Mouse (Mus musculus) ES-Bruce4 (cell line): ENCODE measurements around the gene 2210016F16Rik. TPM values are rescaled to one million over a fixed set of nuclear protein-coding genes. Genes with fewer than 3 reads are reported as not detected.

ENCODE experiments used
- H3K27ac ChIP-seq: 2 replicates; pipeline ENCODE4 v1.5.1; 2012; ENCODE audit warnings: low read length, inconsistent platforms; ENCODE audit not compliant: insufficient read depth
- H3K27me3 ChIP-seq: 2 replicates; pipeline ENCODE4 v1.6.1; 2012; ENCODE audit warnings: mild to moderate bottlenecking, low read length, inconsistent platforms; ENCODE audit not compliant: control insufficient read depth, poor library complexity, insufficient read depth, severe bottlenecking
- H3K36me3 ChIP-seq: 2 replicates; pipeline ENCODE4 v1.6.1; 2012; ENCODE audit warnings: inconsistent platforms, mild to moderate bottlenecking, low read length, moderate library complexity; ENCODE audit not compliant: control insufficient read depth, poor library complexity, insufficient read depth, severe bottlenecking
- H3K4me1 ChIP-seq: one replicate; pipeline ENCODE4 v1.8.1; 2011; ENCODE audit warnings: low read length; ENCODE audit not compliant: control insufficient read depth, insufficient read depth
- H3K4me3 ChIP-seq: 2 replicates; pipeline ENCODE4 v1.5.1; 2011; ENCODE audit warnings: low read depth, mild to moderate bottlenecking, low read length
- H3K9ac ChIP-seq: 2 replicates; pipeline ENCODE4 v1.6.1; 2012; ENCODE audit warnings: low read depth, mild to moderate bottlenecking, inconsistent platforms; ENCODE audit not compliant: poor library complexity, severe bottlenecking
- H3K9me3 ChIP-seq: replicated peaks from 2 replicates; pipeline ENCODE4 v1.6.1; 2012; ENCODE audit warnings: mild to moderate bottlenecking, low read length, inconsistent platforms; ENCODE audit not compliant: control insufficient read depth, poor library complexity, insufficient read depth, severe bottlenecking
- CTCF ChIP-seq: IDR thresholded peaks from one replicate; pipeline ENCODE4 v1.8.1; 2011; ENCODE audit warnings: low read depth, low read length
- EP300 ChIP-seq: IDR thresholded peaks from 2 replicates; pipeline ENCODE4 v1.6.1; 2011; ENCODE audit warnings: low read depth, low read length; ENCODE audit not compliant: insufficient read depth
- POLR2A ChIP-seq: IDR thresholded peaks from one replicate; pipeline ENCODE4 v1.8.1; 2011; ENCODE audit warnings: low read length; ENCODE audit not compliant: insufficient read depth
- polyA plus RNA-seq: library from polyadenylated mRNA; stranded (reverse); fragments of >200 nt; gene quantifications from 2 replicates; pipeline ENCODE4 v1.2.4, GENCODE M21; 2011; ENCODE audit warnings: low read depth; ENCODE audit not compliant: missing spikeins, insufficient read depth, insufficient read length

2210016F16Rik gene
- polyA plus RNA-seq, 1 experiment: 7.1 TPM

DNA sequence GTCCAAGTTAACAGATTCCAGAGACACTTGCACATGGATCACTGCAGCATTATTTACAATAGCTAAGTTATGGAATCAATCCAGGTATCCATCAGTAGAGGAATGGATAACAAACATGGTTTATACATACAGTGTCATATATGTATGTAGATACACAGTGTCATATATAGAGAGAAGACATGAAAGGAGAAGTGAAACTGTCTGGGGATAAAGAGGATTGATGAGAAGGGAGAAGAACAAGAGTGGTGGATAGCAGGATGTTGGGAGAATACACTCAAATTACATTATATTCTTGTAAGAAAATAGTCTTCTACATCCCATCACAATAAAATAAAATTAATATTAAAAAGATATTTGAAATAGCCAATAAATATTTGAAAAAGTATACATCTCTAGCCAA, 32.0 kb downstream of the 2210016F16Rik start:
- TF ChIP-seq POLR2A (no peak), CTCF (no peak)

DNA sequence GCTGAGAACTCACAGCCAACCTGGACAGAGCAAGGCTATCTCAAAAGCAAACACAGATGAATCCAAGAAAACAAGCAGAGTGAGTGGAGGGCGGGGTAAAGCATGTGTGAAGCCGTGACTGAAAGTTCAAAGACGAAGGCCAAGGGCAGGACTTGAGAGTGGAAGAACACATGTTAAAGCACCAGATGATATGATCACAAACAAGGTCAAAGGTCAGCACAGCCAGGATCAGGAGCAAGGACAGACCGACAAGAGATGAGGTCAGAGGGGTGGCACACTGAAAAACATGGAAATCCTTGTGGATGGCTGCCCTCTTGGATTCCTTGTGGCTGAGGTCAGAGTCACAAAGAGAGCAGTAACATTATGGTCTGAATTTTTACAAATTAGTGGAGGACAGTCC, 34.4 kb downstream of the 2210016F16Rik start:
- H3K9ac ChIP-seq: no peak overlapping the region
- H3K27ac ChIP-seq: no peak overlapping the region
- no peaks in the 10 kb centered on the region for H3K9me3 ChIP-seq
- no peak overlapping the region for H3K4me3 ChIP-seq
- H3K4me1 ChIP-seq: no peaks in the 10 kb centered on the region
- H3K27me3 ChIP-seq: no peaks in the 10 kb centered on the region
- TF ChIP-seq EP300 (no peak), CTCF (no peak), POLR2A (no peak)
- no peaks in the 10 kb centered on the region for H3K36me3 ChIP-seq

More for the DNA sequence above, 32.0 kb downstream of the 2210016F16Rik start:
- H3K27me3 ChIP-seq: no peaks in the 10 kb centered on the region
- H3K4me3 ChIP-seq: no peak overlapping the region
- H3K4me1 ChIP-seq: no peaks in the 10 kb centered on the region
- H3K9ac ChIP-seq: no peak overlapping the region
- no peaks in the 10 kb centered on the region for H3K9me3 ChIP-seq
- no peaks in the 10 kb centered on the region for H3K36me3 ChIP-seq
- H3K27ac ChIP-seq: no peak overlapping the region

DNA sequence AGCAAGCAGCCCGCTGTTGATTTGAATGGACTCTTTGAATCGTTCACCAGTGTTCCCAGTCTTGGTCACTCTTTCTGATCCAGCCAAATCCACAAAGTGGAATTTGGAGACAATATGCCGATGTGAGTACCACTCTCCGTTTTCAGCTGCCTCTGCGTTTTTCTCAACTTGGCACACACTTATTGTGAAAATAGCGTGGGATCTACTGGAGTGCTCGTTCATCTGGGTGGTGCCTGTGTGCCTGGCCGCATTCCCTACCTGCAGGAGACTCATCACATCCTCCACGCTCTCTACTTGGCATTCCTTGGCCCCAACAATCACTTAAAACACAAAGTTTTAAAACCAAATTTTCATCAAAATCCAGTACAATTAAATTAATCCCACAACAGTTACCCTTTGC, 40.5 kb downstream of the 2210016F16Rik start:
- Histone ChIP-seq H3K4me1 (no peaks in the 10 kb centered on the region), H3K9me3 (no peaks in the 10 kb centered on the region), H3K27me3 (no peaks in the 10 kb centered on the region), H3K9ac (no peak overlapping the region), H3K4me3 (no peak overlapping the region), H3K27ac (no peak overlapping the region), H3K36me3 (no peaks in the 10 kb centered on the region)
- TF ChIP-seq EP300 (no peak), POLR2A (no peak), CTCF (no peak)

DNA sequence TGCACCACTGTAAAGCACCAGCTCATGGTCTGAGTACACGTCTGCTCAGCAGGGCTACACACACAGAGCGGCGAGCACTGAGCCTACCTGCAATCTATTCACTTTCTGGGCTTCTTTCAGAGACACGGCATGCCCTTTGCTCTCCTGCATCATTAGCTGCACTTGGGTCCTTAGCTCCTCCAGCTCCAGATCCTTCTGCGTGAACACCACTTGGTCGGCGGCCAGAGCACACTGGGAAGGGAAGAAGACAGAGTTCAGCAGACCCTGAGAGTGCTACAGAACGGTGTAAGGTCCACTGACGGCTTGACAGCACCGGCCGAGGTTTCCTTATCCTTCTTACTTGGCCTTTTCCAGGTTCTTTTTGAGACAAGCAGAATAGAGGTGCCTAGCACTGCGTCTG, 47.6 kb downstream of the 2210016F16Rik start:
- H3K9ac ChIP-seq: no peak overlapping the region
- H3K27ac ChIP-seq: no peak overlapping the region
- no peak for TF ChIP-seq EP300
- TF ChIP-seq POLR2A: no peak
- TF ChIP-seq CTCF: no peak
- peaks cover 1% of the 10 kb centered on the region for H3K4me1 ChIP-seq
- H3K36me3 ChIP-seq: no peaks in the 10 kb centered on the region
- H3K27me3 ChIP-seq: no peaks in the 10 kb centered on the region
- no peaks in the 10 kb centered on the region for H3K9me3 ChIP-seq
- H3K4me3 ChIP-seq: no peak overlapping the region

DNA sequence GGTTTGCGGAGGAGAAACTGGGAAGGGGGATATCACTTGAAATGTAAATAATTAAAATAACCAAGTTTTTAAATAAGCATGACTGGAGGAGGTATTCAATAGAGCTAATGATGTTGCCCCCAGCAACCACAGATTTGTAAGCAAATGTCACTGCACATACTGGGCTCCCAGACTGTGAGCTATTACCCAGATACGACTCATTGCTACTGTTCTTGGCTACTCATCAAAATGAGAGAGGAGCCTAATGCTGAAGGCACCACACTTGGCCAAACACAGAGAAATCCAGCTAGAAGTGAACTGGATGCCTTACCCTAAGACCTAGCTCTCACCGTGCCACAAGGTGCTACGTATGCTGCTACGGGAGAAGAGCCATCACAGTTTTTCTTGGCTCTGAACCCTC, 50.9 kb downstream of the 2210016F16Rik start:
- Histone ChIP-seq H3K36me3 (no peaks in the 10 kb centered on the region), H3K27me3 (no peaks in the 10 kb centered on the region), H3K27ac (no peak overlapping the region), H3K9me3 (no peaks in the 10 kb centered on the region), H3K4me3 (no peak overlapping the region), H3K4me1 (peaks cover 1% of the 10 kb centered on the region), H3K9ac (no peak overlapping the region)
- TF ChIP-seq CTCF: no peak
- no peak for TF ChIP-seq POLR2A
- TF ChIP-seq EP300: no peak

Other genes with a start within 250 kb of the 2210016F16Rik start
- 25.1 and 28.9 TPM in 2 replicates for gene Idnk, start 227.6 kb downstream of the 2210016F16Rik start, polyA plus RNA-seq
- 176 and 182 TPM in 2 replicates for gene Ubqln1, start 169.6 kb downstream of the 2210016F16Rik start, polyA plus RNA-seq
- gene Gkap1, start 109.5 kb downstream of the 2210016F16Rik start, polyA plus RNA-seq: 41.8 and 44.2 TPM in 2 replicates
- gene Kif27, start 26.1 kb downstream of the 2210016F16Rik start, polyA plus RNA-seq: 1.4 and 2.2 TPM in 2 replicates
- 31.3 and 31.7 TPM in 2 replicates for gene Rmi1, start 17.0 kb upstream of the 2210016F16Rik start, polyA plus RNA-seq
- 2,168 and 2,237 TPM in 2 replicates for gene Hnrnpk, start 18.1 kb upstream of the 2210016F16Rik start, polyA plus RNA-seq
- 0.31 and 0.75 TPM in 2 replicates for gene Slc28a3, start 225.7 kb upstream of the 2210016F16Rik start, polyA plus RNA-seq